Mouse (Mus musculus) lung, postnatal 4 days (tissue): Measurements from ENCODE around the gene Rbm4b.
"Not testable (repeated sequence)": the region's sequence is repeated elsewhere in the genome, so short reads cannot be mapped to it uniquely, and the experiment has no call there.

Experiments
- DNase-seq, 2 experiments: peaks; one replicate each; pipeline ENCODE4 v3.0.0; 2021

Gene Rbm4b

GRCm38 (mm10) chr19:4745681-4746080, 10.6 kb upstream of the Rbm4b start:
- DNase-seq: no peak

- DNase-seq: peak in 1 of 2 experiments; percentile 54
Observed at GRCm38 (mm10) chr19:4746611-4747010, 9.7 kb upstream of the Rbm4b start.

GRCm38 (mm10) chr19:4747631-4748312, 8.5 kb upstream of the Rbm4b start:
- no peak for DNase-seq

- no peak for DNase-seq
Observed at GRCm38 (mm10) chr19:4748493-4748892, 7.8 kb upstream of the Rbm4b start.

GRCm38 (mm10) chr19:4749975-4750374, 6.3 kb upstream of the Rbm4b start:
- no peak for DNase-seq

- DNase-seq: peak; percentile 88 to 92
Observed at GRCm38 (mm10) chr19:4755565-4756192, 618 bp upstream of the Rbm4b start.

- DNase-seq: no peak
Observed at GRCm38 (mm10) chr19:4756921-4757320, 624 bp downstream of the Rbm4b start.

GRCm38 (mm10) chr19:4760544-4760943, 4.2 kb downstream of the Rbm4b start:
- not testable (repeated sequence) for DNase-seq

- DNase-seq: no peak
Observed at GRCm38 (mm10) chr19:4762876-4763275, 6.6 kb downstream of the Rbm4b start.

GRCm38 (mm10) chr19:4767507-4768148, 11.3 kb downstream of the Rbm4b start:
- DNase-seq: no peak

GRCm38 (mm10) chr19:4772785-4773184, 16.5 kb downstream of the Rbm4b start:
- no peak for DNase-seq

- DNase-seq: no peak
Observed at GRCm38 (mm10) chr19:4782891-4783290, 26.6 kb downstream of the Rbm4b start.

- no peak for DNase-seq
Observed at GRCm38 (mm10) chr19:4785206-4785605, 28.9 kb downstream of the Rbm4b start.

- DNase-seq: no peak
Observed at GRCm38 (mm10) chr19:4786313-4786712, 30.0 kb downstream of the Rbm4b start.

GRCm38 (mm10) chr19:4793281-4793830, 37.1 kb downstream of the Rbm4b start:
- DNase-seq: no peak

- DNase-seq: peak; percentile 97 to 98
Observed at GRCm38 (mm10) chr19:4793831-4794422, 37.6 kb downstream of the Rbm4b start, which contains the start of gene Rbm4. TSS of gene Rbm4 (minus strand) at chr19:4793901.

- DNase-seq: no peak
Observed at GRCm38 (mm10) chr19:4795929-4796328, 39.6 kb downstream of the Rbm4b start.

GRCm38 (mm10) chr19:4797846-4798245, 41.5 kb downstream of the Rbm4b start:
- no peak for DNase-seq

- no peak for DNase-seq
Observed at GRCm38 (mm10) chr19:4799083-4799482, 42.8 kb downstream of the Rbm4b start.

GRCm38 (mm10) chr19:4802691-4803091, 46.4 kb downstream of the Rbm4b start:
- no peak for DNase-seq

- DNase-seq: no peak
Observed at GRCm38 (mm10) chr19:4803283-4803682, 47.0 kb downstream of the Rbm4b start.

GRCm38 (mm10) chr19:4810309-4810708, 54.0 kb downstream of the Rbm4b start:
- no peak for DNase-seq

GRCm38 (mm10) chr19:4810746-4811062, 54.4 kb downstream of the Rbm4b start:
- no peak for DNase-seq
